Mouse (Mus musculus) gastrocnemius, postnatal 4 days (tissue): Measurements from ENCODE around the gene Ddx58. TPM values are rescaled to one million over a fixed set of nuclear protein-coding genes. Genes with fewer than 3 reads are reported as not detected.

Experiments used
- DNase-seq, 2 experiments: peaks; one replicate each; pipeline ENCODE4 v3.0.0; 2021 to 2022; ENCODE audit warnings: low spot score in 2 of 2, mixed read lengths in 2 of 2
- long read RNA-seq, 2 experiments: library from polyadenylated mRNA; stranded (forward); transcript quantifications; one replicate each; pipeline ENCODE4 v2.0.0; 2021
- total RNA-seq, 2 experiments: library from RNA; stranded (reverse); gene quantifications; 2 replicates each; pipeline ENCODE4 v1.2.3; 2021

The Ddx58 gene
- total RNA-seq, result 1 to 10 TPM; 7.4 to 8.7 TPM
- long read RNA-seq, experiment 1, transcript Ddx58-201 (18 exons, 3,874 nt), result major isoform, 5 of 5 reads
- long read RNA-seq, experiment 1, partial matches to known transcripts, result 0 of 5 reads
- long read RNA-seq, experiment 1, other reads (novel, unspliced or antisense), result 0 of 5 reads
- long read RNA-seq, experiment 2, partial matches to known transcripts, result 1 of 6 reads
- long read RNA-seq, experiment 2, other reads (novel, unspliced or antisense), result 1 of 6 reads

DNA sequence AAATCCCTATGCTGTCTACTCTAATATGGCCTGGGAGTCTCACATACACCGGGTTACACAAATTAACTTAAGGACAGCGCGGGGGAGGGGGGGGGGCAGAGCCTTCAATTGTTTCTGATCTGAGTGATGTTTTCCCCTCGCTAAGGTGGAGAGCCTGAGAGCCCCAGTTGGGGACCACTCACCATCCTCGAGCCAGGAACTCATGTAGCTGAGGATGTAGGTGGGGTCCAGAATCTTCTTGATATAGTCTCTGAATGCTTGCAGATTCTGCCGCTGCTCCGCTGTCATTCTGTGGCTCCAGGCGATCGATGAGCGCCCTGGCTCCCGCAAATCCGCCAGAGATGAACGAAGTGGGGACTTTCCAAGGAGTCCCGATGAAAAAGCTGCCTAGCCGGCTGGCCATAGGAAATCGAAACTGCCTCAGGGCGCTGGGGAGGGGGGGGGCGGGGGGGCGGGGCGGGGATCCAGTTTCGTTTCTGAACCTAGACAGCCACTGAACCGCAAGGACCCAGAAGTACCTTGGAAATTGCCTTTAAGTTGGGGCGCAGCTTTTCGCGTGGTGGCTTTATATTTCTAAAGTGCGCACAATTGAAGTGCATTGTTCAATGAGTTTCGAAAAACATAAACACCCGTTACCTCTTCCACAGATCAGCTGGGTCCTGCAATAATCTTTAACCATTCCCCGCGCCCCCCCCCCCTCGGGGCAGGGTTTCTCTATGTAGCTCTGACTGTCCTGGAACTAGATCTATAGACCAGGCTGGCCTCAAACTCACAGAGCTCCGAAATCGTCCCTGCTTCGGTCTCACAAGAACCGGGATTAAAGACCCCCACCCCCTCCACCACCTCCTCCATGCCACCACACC is at the start of gene Ddx58:
Ddx58 (minus strand) TSS at position 420 of the 863 bp plus-strand sequence.
- DNase-seq, result peak in 1 of 2 experiments; percentile 45

DNA sequence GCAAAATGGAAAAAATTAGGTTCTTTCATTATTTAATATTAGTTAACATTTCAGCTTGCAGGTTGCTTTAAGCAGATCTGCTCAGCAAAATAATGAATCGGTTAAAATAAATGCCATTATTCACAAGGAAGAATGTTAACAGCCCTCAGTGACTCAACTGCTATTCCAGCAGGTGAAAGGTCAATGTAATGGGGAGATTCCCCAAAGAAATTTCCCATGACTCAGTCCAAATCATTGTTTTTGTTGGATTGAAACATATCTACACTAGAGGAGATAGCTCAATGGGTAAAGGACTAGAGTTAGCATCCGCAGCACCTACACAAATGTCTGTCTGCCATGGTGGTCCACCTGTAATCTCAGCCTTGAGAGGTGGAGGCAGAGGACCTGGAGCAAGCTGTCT is 49.4 kb upstream of the Ddx58 start:
- no peak for DNase-seq

DNA sequence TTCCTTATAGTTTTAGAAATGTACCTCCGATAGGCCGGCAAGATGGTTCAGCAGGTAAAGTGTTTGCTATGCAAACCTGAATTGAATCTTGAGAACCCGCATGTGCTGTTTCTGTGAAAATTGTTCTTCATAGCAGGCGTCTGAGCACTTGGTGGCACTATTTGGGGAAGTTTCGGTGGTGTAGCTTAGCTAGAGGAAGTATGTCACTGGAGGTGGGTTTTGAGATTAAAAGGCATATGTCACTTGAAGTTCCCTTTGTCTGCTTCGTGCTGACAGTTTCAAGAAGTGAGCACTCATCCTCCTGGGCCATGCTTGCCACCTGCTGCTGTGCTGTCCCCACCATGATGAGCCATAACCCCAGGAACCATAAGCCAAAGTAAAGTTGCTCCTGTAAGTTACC is 47.8 kb upstream of the Ddx58 start:
- no peak for DNase-seq

DNA sequence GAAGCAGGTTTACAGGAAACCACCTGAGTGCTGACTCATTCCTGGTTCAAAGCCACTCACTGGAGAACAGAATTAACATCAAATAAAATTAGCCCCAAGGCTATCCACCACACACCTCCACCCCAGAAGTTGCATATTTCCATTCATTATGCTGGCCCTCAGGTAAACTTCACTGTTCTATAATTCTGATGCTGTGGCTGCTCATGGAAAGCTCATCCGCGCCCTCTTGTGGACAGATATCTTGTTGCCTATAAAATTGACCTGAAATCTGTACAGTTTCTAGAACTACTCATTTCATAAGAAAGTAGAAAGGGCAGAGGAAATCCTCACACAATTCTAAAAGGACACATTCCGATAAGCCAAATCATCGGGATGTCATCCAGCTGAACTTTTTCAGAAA is 46.0 kb upstream of the Ddx58 start:
- DNase-seq, result peak in 1 of 2 experiments; percentile 56

DNA sequence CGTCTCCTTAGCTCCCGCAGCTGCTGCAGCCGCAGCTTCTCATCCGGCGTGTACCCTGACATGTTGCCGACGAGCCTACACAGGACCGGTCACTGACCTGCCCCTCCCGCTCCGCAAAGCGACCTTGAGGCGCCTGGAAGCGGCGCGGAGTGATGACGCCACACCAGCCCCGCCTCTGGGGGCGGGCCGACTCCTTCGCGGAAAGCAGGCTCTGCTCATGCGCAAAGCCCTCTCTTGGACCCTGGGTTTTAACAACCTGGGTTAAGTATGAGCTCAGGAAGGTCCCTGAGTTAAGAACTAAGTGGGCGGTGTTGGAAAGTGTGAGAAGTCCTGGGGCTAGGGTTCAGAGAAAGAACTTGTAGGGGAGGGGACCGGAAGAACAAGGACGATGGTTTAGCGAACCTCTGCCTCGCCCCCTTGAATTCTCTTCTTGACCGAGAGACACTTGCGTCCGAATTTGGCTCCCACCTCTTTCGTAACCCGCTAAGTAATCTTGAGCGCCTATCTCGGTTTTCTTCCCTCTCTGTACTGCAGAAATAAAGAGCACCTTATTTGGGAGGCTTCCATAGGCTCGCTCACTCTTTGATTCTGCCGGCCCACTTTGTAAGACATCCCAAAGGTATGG is 39.8 kb upstream of the Ddx58 start, which contains the start of gene Ndufb6:
Ndufb6 (minus strand) TSS at position 146 of the 625 bp plus-strand sequence.
- peak; percentile 96 to 97 for DNase-seq

DNA sequence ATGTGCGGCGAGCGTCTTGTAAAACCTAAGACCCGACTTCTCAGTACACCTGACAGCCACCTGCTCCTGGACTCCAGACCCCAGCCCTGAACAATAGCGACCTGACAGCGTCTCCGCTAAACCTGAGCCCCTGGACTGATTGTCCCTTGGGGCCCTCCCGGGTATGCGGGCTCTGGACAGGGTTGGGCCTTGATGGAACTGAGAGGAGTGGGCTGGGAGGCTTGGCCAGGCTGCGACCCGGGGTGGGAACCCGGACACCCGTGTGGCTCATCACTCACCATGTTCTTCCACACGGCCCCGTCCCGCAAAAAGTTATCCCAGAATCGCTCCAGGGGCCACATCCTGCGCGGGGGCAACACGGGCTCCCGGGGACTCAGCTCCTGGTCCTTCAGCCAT is 39.2 kb upstream of the Ddx58 start:
- DNase-seq, result no peak

DNA sequence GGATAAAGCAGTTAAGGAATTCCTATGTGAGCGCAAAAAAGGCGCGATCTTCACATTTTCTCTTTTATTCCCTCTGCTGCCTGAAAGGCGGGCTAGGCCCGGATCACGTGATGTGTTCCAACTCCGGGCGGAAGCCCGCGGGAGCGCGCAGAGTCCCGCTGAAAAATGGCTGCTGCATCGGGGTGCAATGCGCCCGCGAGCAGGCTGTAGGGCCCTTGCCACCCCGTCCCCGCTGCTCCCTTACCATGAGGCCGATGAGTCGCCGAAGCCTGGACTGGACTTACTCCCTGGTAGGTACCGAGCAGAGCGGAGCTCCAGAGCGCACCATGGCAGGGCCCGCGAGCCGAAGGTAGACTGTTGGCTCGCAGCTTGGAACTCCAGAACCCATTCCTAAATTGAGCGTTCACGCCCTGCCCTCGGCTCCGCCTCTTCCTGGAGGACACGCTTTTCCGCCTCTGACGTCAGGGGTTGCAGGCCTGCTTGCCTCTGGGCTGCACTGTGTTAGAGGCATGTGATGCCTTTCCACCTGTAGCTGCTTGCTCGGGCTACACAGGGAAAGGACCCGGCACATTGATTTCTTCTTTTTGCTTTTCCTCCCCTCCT is 29.9 kb upstream of the Ddx58 start, which contains the start of the genes Smim27 and Topors:
Smim27 (plus strand) TSS at position 150 of the 603 bp plus-strand sequence.
Topors (minus strand) TSS at position 421 of the 603 bp plus-strand sequence.
- DNase-seq, result peak; percentile 83 to 95

DNA sequence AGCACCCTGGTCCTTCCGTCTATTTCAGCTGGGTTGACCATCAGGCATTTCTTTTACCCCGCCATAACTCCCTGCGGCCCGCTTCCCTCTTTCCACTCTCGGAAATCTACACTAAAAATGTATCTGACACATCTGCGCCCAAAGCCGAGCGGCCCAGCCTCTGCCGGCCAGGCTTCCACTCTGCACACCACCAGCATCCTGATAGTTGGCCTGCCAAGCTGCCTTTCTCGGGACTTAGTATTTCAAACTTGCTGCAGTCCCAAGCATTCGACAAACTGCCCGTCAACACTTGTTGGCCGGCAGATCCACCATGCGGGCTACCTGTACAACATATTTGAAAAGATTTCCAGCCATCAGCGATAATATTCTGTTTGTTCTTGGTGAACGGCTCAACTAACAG is 29.2 kb upstream of the Ddx58 start:
- no peak for DNase-seq

DNA sequence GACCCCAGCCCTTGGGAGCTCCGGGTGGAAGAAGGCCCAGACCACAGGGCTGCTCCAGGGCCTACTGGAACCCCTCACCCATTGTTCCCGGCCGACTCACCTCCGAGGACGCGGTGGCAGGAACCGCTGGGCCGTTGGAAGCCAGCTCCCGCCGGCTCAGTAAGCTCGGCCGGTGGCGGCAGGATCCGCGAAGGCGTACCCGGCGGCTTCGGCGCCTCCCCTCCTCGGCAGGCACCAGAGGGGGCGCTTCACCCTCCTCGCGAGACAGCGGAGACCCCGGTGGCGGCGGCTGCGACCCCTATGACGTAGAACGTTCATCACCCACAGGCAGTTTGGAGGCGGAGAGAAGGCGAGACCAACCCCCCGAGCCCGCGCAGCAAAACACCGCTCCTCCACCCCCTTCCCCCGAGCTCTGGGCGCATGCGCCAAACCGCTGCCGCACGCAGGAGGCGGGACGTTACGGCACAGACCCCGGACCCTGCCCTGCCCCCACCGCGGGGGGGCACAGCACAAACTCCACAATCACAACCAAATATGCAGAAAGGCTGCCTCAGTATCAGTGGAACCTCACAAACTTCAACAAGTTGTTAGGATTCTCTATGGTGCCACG is 28.7 kb upstream of the Ddx58 start:
- peak; percentile 86 to 93 for DNase-seq

DNA sequence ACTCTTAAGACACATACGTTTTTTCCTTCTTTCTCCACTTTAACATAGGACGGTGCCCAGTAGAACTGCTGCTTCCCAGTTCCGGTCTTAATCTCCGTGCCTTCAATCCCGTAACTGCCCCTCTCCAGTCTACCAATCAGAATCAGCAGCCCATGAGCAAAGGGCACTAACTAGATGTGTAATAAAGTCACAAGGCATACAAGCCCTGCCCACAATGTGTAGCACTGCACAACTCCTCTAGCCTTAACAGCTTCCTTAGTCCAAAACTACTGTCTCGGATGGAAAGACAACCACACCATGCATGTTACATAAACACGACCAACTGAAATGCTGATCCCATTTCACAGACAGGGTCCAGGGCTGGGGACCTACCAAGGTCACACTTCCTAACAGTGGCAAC is 28.1 kb upstream of the Ddx58 start:
- no peak for DNase-seq

DNA sequence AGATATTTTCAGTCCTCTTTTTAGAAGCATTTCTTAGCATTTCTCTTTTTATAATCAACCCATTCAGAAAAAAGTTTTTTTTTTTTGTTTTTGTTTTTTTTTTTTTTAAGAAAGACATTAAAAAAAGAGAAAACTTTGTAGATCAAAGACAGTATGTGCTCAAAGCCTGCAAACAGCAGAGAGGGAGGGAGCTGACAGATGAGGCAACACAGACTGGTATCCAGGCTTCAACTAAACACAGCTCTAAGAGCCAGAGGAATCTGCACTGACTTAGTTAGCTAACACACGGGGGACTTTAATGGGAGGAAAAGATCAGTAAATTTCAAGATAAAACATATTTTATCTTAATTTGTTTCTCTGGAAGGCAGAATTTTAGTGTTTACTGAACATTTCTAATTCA is 24.7 kb upstream of the Ddx58 start:
- no peak for DNase-seq

DNA sequence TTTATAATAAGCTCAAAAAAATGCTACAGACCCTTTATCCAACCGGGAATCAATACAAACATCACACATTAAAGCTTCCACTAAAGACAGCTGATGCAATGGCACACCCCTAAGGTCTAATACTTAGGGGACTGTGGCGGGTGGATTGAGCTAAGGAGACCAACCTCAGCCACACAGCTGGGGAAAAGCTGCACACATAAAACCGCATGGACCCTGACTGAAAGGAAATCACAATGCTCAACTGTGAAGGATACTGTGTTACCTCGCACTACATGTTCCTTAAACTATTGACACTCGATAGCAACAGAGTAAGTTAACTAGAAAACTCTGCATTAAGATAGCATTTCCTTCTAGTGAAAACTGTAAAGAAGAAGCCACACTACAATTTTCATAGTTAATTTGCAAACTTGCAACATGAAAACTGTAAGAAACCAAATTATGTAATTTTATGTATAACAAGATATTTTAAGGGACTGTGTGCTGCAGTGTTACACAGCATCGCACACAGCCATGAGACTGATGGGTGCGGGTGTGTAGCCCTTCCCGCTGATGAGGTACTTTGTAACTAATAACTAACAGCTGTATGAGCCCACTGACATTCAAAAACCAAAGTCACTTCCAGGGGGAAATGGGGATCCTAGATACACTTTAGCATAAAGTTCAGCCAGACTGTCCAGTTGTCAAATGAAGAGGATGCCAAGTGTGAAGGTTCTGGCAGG is 14.9 kb upstream of the Ddx58 start:
- no peak for DNase-seq

DNA sequence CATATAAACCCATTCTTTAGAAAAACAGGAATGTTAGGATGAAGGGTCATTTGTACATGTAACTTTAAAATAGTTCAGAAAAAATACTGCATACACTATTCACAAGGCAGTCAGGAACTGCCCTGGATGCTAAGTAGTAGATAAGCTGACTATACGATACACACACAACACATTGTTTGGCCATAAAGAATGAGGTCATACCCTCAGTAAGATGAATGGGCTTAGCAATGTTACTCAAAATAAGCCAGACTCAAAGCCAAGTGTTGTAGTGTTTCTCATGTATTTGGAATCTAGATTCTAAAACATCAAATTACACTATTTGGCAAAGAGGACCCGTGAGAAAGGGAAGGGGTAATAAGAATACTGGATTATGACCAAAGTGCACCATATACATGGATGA is 14.1 kb upstream of the Ddx58 start:
- DNase-seq, result no peak

DNA sequence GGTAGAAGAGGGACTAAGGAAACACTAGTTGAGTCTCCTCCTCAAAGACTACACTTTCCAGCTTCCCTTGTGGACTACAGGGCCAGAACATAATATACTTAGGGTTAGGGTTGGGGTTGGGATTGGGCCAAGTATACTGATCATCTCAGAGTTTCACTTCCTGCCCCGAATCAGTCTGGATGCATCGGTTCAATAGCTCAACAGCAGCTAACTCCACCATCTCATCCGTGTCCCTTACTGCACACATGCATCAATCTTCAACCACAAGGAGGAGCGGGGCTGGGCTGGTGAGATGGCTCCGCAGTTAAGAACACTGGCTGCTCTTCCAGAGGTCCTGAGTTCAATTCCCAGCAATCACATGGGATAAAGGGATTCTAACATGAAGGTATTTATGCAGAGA is 11.4 kb upstream of the Ddx58 start:
- DNase-seq, result no peak

DNA sequence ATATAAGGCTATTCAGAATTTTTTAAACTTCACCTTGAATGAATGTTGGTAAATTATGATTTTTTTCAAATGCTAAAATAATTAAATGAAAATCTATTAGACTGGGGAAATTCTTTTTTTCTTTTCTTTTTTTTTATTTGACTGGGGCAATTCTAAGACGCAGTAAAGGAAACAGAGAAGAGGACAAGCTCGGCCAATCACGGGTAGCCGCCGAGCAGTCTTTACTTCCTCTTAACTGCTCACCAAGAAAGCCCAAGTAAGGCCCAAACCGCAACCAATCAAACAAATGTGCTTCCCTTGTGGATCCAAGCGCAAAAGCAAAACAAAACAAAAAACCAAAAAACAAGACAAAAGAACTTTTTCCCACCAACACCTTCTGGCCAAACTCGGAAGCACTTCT is 4.4 kb upstream of the Ddx58 start:
- no peak for DNase-seq

DNA sequence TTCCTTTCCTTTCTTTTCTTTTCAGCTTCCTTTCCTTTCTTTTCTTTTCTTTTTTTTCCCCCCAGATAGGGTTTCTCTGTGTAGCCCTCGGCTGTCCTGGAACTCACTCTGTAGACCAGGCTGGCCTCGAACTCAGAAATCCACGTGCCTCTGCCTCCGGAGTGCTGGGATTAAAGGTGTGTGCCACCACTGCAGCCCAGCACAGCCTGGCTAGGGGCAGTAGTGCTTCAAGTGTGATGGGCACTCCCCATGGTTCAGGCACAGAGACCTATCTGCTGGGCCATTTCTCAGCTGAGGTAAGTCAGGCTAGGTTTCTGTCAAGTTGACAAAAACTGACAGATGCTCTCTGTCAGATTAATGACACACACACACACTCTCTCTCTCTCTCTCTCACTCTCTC is 3.4 kb upstream of the Ddx58 start:
- DNase-seq, result no peak

DNA sequence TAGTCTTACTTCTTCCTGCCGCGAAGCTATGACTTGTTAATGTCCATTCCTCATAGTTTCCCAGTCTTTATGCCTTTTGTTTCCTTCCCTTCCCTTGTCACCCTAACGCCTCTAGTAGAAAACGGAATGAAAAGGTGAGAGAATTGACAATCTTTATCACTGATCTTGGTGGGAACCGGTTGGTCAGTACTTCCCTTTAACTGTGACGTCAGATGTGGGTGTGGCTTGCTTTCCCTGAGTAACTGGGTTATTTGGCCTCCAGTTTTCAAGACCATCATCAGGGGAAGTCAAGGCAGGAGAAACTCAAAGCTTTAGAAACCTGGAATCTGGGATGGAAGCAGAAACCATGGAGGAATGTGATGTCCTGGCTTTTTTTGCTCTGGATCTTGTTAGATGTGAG is 2.3 kb upstream of the Ddx58 start:
- no peak for DNase-seq

DNA sequence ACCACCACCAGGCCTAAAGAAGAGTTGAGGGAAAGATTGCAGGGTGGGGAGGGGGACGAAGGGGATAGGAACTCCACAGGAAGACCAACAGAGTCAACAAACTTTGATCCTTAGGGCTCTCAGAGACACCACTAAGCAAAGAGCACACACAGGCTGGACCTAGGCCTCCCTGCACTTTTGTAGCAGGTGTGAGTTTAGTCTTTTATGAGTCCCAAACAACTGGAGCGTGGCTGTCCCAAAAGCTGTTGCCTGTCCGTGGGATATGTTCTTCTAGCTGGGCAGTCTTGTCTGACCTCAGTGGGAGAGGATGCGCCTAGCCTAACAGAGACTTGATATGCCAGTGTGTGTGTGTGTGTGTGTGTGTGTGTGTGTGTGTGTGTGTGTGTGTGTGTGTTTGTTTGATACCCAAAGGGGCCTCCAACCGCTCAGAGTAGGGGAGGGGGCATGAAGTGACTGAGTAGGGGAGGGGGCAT is 680 bp upstream of the Ddx58 start:
- no peak for DNase-seq

DNA sequence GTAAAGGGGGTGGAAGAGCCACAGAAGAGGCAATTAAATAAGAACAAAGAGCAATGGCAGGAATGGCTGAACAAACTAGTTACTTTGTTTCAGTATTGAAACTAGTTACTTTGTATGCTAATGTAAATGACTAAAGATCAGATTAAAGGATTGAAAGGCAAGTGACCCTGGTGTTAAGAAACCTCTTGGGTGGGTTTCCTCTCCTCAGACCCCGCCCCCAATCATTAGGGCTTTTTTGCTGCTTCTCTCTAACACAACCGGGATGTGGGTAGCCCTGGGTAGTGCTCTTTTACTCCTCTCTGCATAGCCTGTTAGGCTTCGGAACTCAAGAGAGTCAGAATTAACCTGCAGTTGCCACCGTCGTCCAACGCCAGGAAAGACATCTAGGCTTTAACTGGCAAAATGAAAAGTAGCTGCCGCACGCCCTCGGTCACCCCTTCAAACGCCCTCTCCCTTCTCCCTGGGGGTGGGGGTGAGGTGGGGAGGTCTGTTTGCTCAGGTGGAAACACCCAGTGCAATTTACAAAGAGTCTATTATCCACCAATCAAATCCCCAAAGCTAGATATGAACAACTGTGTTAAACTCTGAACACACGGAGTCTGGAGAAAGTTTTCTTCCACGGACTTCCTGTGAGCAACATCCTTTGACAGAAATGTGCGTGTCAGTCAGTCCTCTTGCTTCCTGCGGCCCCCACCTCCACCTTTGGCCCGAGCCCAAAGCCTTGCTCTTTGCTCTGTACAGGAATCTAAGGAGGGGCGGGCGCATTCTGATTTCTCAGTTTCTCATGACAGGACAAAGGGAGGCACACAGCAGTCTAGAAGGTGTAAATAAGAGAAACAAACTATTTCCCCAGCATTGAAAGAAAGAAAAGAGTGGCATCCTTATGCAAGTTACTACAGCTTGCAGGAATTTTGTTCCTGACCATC is 882 bp downstream of the Ddx58 start:
- DNase-seq, result peak in 1 of 2 experiments; percentile 60
